Mouse (Mus musculus) midbrain, embryonic 11.5 days (tissue): ENCODE measurements around the gene Gm44502. TPM values are rescaled to one million over a fixed set of nuclear protein-coding genes. Genes with fewer than 3 reads are reported as not detected.

Experiments used
- ATAC-seq: fragments of 200-750 bp; cut with Nextera tagmentation; 2 replicates; pipeline ENCODE4 v1.8.0; 2017; ENCODE audit warnings: moderate TSS enrichment, moderate library complexity; ENCODE audit not compliant: low FRiP score
- DNase-seq: peaks from one replicate; pipeline ENCODE4 v3.0.0; 2015; ENCODE audit warnings: low spot score; ENCODE audit errors: missing footprints
- H3K27ac ChIP-seq: fragments of 300-500 bp; sonication (generic); 2 replicates; pipeline ENCODE4 v1.5.1; 2014; ENCODE audit warnings: low read depth, low read length
- H3K27me3 ChIP-seq: fragments of 300-500 bp; sonication (generic); 2 replicates; pipeline ENCODE4 v1.6.1; 2014; ENCODE audit warnings: mild to moderate bottlenecking, low read length, moderate library complexity, mixed read lengths; ENCODE audit not compliant: control insufficient read depth, insufficient read depth
- H3K36me3 ChIP-seq: fragments of 300-500 bp; sonication (generic); 2 replicates; pipeline ENCODE4 v1.6.1; 2014; ENCODE audit warnings: mild to moderate bottlenecking, low read length, moderate library complexity, mixed read lengths; ENCODE audit not compliant: control insufficient read depth, insufficient read depth
- H3K4me1 ChIP-seq: fragments of 300-500 bp; sonication (generic); 2 replicates; pipeline ENCODE4 v1.6.1; 2014; ENCODE audit warnings: low read length; ENCODE audit not compliant: control insufficient read depth, insufficient read depth
- H3K4me2 ChIP-seq: fragments of 300-500 bp; sonication (generic); 2 replicates; pipeline ENCODE4 v1.6.1; 2014; ENCODE audit warnings: mild to moderate bottlenecking, moderate library complexity
- H3K4me3 ChIP-seq: fragments of 300-500 bp; sonication (generic); 2 replicates; pipeline ENCODE4 v1.5.1; 2014; ENCODE audit warnings: low read depth, low read length
- H3K9ac ChIP-seq: fragments of 300-500 bp; sonication (generic); 2 replicates; pipeline ENCODE4 v1.6.1; 2014; ENCODE audit warnings: low read length
- H3K9me3 ChIP-seq: fragments of 300-500 bp; sonication (generic); 2 replicates; pipeline ENCODE4 v1.6.1; 2016; ENCODE audit warnings: low read length; ENCODE audit not compliant: control insufficient read depth
- WGBS: fragments of 180-500 bp; shearing (Covaris S2); extraction: QIAGEN DNeasy Blood & Tissue Kit; methylation state at CpG from one replicate; pipeline ENCODE4 v1.1.7; 2014; 5-methylcytosine and 5-hydroxymethylcytosine counted together
- polyA plus RNA-seq: library from polyadenylated mRNA; unstranded; fragments of >200 nt; fragmentation: Nextera tagmentation; extraction: Ambion mirVana; gene quantifications from 2 replicates; pipeline ENCODE4 v1.2.1, GENCODE M21; 2014

Gm44502 gene
- polyA plus RNA-seq, 1 experiment from 2014 or later = not detected

- Histone ChIP-seq H3K27me3 (peaks cover 44% of the 10 kb centered on the region), H3K9ac (no peak within 1 kb of the TSS), H3K27ac (no peak within 1 kb of the TSS), H3K4me3 (no peak within 1 kb of the TSS), H3K36me3 (peaks cover 2% of the 10 kb centered on the region; the same call in 1 of the 2 replicates), H3K4me1 (peaks cover 21% of the 10 kb centered on the region), H3K4me2 (no peak within 1 kb of the TSS), H3K9me3 (no peaks in the 10 kb centered on the region)
- 19% methylated on average over 16 of the region's 16 CpGs for WGBS
- ATAC-seq (no peak), DNase-seq (peak; percentile 86)
Measured at GRCm38 (mm10) chr15:89376957-89377356, 52.5 kb downstream of the Gm44502 start, which contains the start of gene Tymp. TSS of gene Tymp (minus strand) at chr15:89377039.

GRCm38 (mm10) chr15:89376040-89376439 lies 53.5 kb downstream of the Gm44502 start:
- H3K9me3 ChIP-seq = no peaks in the 10 kb centered on the region
- no peak overlapping the region for H3K9ac ChIP-seq
- peaks cover 10% of the 10 kb centered on the region for H3K36me3 ChIP-seq
- H3K4me1 ChIP-seq = peaks cover 21% of the 10 kb centered on the region
- no peak overlapping the region for H3K4me3 ChIP-seq
- ATAC-seq (no peak), DNase-seq (peak; percentile 79)
- H3K27ac ChIP-seq = no peak overlapping the region
- 81% methylated on average over 7 of the region's 7 CpGs for WGBS
- peaks cover 44% of the 10 kb centered on the region for H3K27me3 ChIP-seq
- H3K4me2 ChIP-seq = no peak overlapping the region

- DNase-seq (peak; percentile 72), ATAC-seq (no peak)
- 93% methylated on average over 17 of the region's 17 CpGs for WGBS
- H3K27ac ChIP-seq = no peak overlapping the region
- H3K36me3 ChIP-seq = peaks cover 20% of the 10 kb centered on the region
- H3K4me2 ChIP-seq = no peak overlapping the region
- H3K4me1 ChIP-seq = peaks cover 21% of the 10 kb centered on the region
- H3K27me3 ChIP-seq = peaks cover 39% of the 10 kb centered on the region
- no peaks in the 10 kb centered on the region for H3K9me3 ChIP-seq
- no peak overlapping the region for H3K9ac ChIP-seq
- no peak overlapping the region for H3K4me3 ChIP-seq
Measured at GRCm38 (mm10) chr15:89374801-89375534, 54.5 kb downstream of the Gm44502 start.

GRCm38 (mm10) chr15:89374340-89374739 lies 55.2 kb downstream of the Gm44502 start:
- peak overlapping the region; percentile 89; the same call in 1 of the 2 replicates for H3K27ac ChIP-seq
- no peaks in the 10 kb centered on the region for H3K9me3 ChIP-seq
- H3K4me1 ChIP-seq = peaks cover 20% of the 10 kb centered on the region
- H3K9ac ChIP-seq = peak overlapping the region; percentile 86
- H3K4me2 ChIP-seq = peak overlapping the region; percentile 81
- peaks cover 34% of the 10 kb centered on the region for H3K27me3 ChIP-seq
- ATAC-seq (no peak), DNase-seq (peak; percentile 84)
- peaks cover 24% of the 10 kb centered on the region for H3K36me3 ChIP-seq
- WGBS = 53% methylated on average over 9 of the region's 9 CpGs
- peak overlapping the region; percentile 63 for H3K4me3 ChIP-seq

GRCm38 (mm10) chr15:89373762-89374248 lies 55.7 kb downstream of the Gm44502 start, which contains the start of gene Sco2:
TSS of gene Sco2 (minus strand) at chr15:89373846.
- ATAC-seq = peak; percentile 87
- Histone ChIP-seq H3K27ac (peak within 1 kb of the TSS; percentile 89), H3K27me3 (peaks cover 29% of the 10 kb centered on the region), H3K4me2 (peak within 1 kb of the TSS; percentile 81), H3K4me1 (peaks cover 15% of the 10 kb centered on the region), H3K9ac (peak within 1 kb of the TSS; percentile 86), H3K4me3 (peak within 1 kb of the TSS; percentile 63), H3K9me3 (no peaks in the 10 kb centered on the region), H3K36me3 (peaks cover 28% of the 10 kb centered on the region)
- DNase-seq = peak; percentile 100
- WGBS = under 1% methylated on average over 42 of the region's 42 CpGs

GRCm38 (mm10) chr15:89373027-89373761 lies 56.3 kb downstream of the Gm44502 start:
- DNase-seq (peak; percentile 97), ATAC-seq (peak; percentile 83)
- H3K36me3 ChIP-seq = peaks cover 32% of the 10 kb centered on the region
- H3K9ac ChIP-seq = peak overlapping the region; percentile 86
- WGBS = 3% methylated on average over 35 of the region's 35 CpGs
- peaks cover 13% of the 10 kb centered on the region for H3K4me1 ChIP-seq
- H3K9me3 ChIP-seq = no peaks in the 10 kb centered on the region
- H3K4me3 ChIP-seq = peak overlapping the region; percentile 63
- peaks cover 23% of the 10 kb centered on the region for H3K27me3 ChIP-seq
- peak overlapping the region; percentile 89 for H3K27ac ChIP-seq
- peak overlapping the region; percentile 81 for H3K4me2 ChIP-seq

GRCm38 (mm10) chr15:89372536-89372935 lies 57.0 kb downstream of the Gm44502 start:
- peak overlapping the region; percentile 81 for H3K4me2 ChIP-seq
- 82% methylated on average over 7 of the region's 7 CpGs for WGBS
- no peaks in the 10 kb centered on the region for H3K9me3 ChIP-seq
- H3K4me3 ChIP-seq = peak overlapping the region; percentile 63
- peaks cover 12% of the 10 kb centered on the region for H3K4me1 ChIP-seq
- H3K36me3 ChIP-seq = peaks cover 34% of the 10 kb centered on the region
- ATAC-seq (no peak), DNase-seq (no peak)
- no peak overlapping the region for H3K9ac ChIP-seq
- H3K27ac ChIP-seq = no peak overlapping the region
- H3K27me3 ChIP-seq = peaks cover 16% of the 10 kb centered on the region

GRCm38 (mm10) chr15:89372068-89372467 lies 57.4 kb downstream of the Gm44502 start:
- no peak overlapping the region for H3K4me2 ChIP-seq
- H3K36me3 ChIP-seq = peaks cover 39% of the 10 kb centered on the region
- no peak overlapping the region for H3K27ac ChIP-seq
- H3K9ac ChIP-seq = no peak overlapping the region
- H3K4me3 ChIP-seq = no peak overlapping the region
- DNase-seq = peak; percentile 80
- no peak for ATAC-seq
- WGBS = 93% methylated on average over 13 of the region's 13 CpGs
- peaks cover 11% of the 10 kb centered on the region for H3K27me3 ChIP-seq
- no peaks in the 10 kb centered on the region for H3K9me3 ChIP-seq
- peaks cover 8% of the 10 kb centered on the region for H3K4me1 ChIP-seq
